Mouse (Mus musculus): ENCODE data around the gene Xrcc6.
A peak's percentile ranks its signal among the peaks of the same experiment; 100 is the strongest.

The Xrcc6 gene

DNA sequence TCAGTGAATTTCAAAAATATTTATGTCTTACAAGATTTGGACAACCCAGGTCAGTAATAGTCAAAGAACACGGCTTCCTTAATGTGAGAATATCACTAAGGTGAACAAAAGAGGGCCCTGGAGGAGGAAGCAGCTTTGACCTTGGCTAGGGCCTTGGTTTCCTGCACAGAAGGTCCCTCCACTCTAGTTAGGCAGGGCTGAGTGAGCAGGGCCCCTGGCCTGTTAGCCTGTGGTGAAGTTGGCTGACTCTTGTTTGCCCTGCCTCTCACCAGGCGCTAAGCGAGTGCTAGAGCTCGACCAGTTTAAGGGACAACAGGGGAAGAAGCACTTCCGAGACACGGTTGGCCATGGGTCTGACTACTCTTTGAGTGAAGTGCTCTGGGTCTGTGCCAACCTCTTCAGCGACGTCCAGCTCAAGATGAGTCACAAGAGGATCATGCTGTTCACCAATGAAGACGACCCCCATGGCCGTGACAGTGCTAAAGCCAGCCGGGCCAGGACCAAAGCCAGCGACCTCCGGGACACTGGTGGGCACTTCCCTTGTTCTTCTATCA is 35.0 kb downstream of the Xrcc6 start:
- no peak for DNase-seq (ENCODE audit: low read depth)

DNA sequence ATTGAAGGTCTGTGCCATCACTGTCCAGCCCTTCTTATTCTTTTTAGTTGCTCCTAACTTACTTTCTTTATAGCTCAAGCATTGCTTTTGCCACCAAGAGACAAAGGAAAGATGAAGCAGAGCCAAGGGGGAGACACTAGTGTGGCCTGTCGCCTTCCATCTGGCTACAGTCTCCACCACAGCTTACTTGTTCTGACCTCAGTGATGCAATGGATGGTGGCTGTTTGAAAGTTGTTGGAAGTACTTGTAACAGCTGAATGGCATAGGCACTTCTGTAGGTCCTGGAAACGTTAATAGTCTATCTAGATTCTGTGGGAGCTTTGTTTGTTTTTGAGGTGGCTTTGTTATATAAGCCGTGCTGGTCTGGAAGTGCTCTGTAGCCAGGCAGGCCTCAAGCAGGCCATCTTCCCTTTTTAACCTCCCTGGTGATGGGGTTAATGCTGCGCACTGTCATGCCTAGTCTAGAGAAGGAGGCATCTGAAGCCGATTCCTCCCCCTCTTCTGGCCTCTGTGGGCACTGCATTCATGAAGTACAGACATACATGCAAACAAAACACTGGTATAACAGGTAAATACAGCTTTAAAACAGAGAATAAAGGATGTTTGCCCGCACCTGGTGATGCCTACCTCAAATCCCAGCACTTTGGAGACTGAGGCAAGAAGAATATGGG is 36.5 kb downstream of the Xrcc6 start:
- DNase-seq (ENCODE audit: low read depth) = no peak

DNA sequence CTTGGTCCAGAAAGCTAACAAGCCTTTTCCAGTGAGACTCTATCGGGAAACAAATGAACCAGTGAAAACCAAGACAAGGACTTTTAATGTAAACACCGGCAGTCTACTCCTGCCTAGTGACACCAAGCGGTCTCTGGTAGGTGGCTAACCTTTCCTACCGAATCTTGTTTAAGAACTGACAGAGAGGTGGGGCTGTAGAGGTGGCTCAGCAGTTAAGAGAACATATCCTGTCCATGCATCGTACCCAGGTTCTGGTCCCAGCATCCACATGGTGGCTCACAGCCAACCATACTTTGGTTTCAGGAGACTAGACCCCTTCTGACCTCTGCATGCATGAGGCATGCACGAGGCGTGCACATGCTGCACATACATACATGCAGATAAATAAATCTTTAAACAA is 39.6 kb downstream of the Xrcc6 start:
- no peak for DNase-seq (ENCODE audit: low read depth)

DNA sequence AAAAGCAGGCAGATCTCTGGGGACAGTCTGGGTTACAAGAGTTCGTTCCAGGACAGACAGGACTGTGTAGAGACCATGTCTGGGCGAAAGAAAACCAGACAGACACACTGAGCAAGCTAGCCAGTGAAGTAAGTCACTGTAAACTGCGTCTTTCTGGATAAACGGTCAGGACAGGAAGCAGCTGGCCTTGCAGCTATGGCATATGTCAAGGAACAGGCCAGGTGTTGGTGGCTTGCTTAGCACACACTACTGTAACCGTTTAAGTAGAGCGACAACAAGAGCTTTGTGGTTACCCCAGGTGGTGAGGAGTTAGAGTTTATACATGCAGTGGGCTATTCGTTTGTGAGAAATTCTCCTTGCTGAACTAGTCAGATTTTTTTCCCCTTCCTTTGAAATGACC is 40.1 kb downstream of the Xrcc6 start:
- DNase-seq (ENCODE audit: low read depth) = no peak

DNA sequence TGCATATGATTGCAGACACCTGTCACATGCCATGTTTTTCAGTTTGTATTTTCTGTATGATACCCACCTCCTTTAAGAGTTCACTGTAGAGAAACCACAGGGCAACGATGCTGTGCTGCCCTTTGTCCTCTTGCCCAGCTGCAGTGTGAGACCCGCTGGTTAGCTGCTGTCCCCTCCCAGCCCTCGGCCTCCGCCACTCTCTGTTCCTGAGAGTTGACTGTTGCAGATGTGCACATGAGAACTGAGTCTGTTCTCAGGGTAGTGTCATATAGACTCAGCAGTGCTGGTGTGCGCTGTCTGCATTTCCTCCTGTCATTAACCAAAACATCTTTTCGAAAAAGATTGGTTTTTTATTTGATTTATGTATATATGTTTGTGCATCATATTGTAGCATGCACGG is 44.8 kb downstream of the Xrcc6 start:
- no peak for DNase-seq (ENCODE audit: low read depth)

DNA sequence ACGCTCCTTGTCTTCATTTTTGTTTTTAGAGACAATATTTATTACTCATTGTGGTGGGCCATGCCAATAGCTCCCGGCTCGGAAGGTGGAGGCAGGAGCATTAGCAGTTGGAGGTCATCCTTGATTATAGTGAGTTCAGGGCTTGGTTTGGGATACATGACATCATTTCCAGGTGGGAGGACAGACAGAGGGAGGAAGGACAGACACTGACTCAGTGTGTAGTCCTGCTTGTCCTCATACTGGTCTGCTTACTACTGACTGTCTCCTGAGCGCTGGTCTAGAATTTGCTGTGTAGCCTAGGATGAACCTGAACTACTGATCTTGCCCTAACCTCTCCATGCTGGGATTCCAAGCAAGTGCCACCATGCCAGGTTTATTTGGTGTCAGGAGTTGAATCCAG is 46.1 kb downstream of the Xrcc6 start, which contains the start of gene Desi1:
TSS of gene Desi1 (minus strand) at position 101 of the 400 bp plus-strand sequence.
- no peak for DNase-seq (ENCODE audit: low read depth)

DNA sequence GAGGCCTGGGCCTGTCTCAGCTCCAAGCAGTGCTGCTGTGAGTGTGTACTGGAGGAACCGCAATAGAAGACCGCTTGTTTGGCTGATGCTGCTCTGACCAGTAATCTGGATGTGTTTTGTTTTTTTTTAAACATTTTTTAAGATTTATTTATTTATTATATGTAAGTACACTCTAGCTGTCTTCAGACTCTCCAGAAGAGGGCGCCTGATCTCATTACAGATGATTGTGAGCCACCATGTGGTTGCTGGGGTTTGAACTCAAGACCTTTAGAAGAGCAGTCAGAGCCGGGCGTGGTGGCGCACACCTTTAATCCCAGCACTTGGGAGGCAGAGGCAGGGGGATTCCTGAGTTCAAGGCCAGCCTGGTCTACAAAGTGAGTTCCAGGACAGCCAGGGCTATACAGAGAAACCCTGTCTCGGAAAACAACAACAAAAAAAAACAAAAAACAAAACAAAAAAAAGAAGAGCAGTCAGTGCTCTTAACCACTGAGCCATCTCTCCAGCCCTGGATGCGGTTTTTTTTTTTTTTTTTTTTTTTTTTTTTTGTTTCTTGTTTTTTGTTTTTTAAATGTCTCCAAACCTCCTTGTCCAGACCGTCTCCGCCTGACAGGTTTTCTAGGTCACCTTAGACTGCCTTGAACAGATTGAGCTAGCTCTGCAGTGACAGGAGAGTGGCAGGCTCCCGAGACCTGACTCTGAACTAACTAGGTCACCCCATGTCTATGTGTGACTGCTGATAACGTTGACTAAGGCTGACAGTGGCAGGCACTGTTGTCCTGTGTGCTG is 48.5 kb downstream of the Xrcc6 start:
- DNase-seq (ENCODE audit: low read depth) = peak; percentile 69

DNA sequence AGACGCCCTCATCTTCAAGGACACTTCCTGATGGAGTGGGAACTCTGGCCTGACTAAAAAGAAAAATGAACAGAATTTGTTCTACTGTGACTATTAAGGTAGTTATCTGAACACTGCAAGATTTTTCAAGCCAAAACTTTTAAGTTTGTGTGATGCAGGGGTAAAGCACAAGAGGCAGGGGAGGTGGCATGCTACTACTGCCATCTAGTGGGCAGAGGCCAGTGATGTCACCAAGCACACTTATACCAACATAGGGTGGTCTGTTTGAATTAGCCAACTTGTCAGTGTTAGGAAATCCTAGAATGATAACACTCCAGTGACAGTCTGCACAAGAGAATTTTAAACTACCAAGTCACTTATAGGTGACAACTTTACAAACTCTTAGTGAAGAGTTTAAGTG is 53.0 kb downstream of the Xrcc6 start:
- DNase-seq (ENCODE audit: low read depth) = peak; percentile 80

DNA sequence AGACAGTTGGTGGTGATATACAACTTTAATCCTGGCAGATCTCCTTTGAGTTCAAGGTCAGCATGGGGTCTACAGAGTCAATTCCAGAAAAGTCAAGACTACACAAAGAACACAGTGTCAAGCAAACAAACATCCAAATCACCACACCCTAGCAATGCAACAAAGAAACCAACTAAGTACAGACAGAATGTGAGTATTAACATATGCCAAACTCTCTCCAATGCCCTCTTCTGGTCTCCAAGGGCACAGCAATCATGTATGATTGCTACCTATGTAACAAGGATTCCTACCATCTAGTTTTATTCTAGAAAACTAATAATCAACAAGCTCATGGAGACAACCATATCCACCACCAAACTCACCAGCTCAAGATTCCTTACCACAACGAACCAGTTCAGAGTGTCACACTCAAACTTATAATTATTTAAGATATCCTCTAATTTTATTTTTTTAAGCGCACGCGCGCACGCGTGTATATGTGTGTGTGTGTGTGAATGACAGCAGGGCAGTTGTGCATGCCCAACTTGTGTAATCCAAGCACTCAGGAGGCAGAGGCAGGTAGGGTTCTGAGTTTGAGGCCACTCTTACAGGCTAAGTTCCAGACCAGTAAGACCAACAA is 56.6 kb downstream of the Xrcc6 start:
- peak; percentile 64 for DNase-seq (ENCODE audit: low read depth)

DNA sequence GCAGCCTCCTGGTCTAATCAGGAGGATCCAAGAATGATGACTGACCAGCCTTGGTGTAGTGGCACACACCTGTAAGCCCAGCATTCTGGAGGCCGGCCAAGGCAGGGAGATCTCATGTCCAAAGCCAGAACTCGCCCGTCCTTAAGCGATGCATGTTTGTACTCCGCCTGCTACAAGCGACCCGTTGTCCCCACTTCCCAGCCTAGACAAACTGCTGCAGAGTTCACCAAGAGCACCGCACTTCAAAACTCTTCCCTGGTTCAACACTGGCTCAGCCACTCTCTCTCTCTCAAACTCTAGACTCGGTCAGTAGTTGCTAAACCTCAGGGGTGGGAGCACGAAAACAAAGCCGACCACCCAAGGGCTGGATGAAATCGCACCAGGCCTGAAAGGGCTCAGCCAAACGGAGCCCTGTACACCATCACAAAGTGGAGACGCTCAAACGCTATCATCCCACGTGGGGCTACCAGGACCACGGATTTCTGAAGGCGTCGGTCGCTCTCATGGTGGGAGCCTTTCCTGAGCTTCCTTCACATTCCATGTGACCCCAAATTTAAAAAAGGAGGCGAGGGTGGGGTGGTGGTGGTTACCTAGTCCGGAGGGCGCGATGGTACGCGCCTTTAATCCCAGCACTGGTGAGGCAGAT is 58.7 kb downstream of the Xrcc6 start:
- DNase-seq (ENCODE audit: low read depth) = peak; percentile 46

DNA sequence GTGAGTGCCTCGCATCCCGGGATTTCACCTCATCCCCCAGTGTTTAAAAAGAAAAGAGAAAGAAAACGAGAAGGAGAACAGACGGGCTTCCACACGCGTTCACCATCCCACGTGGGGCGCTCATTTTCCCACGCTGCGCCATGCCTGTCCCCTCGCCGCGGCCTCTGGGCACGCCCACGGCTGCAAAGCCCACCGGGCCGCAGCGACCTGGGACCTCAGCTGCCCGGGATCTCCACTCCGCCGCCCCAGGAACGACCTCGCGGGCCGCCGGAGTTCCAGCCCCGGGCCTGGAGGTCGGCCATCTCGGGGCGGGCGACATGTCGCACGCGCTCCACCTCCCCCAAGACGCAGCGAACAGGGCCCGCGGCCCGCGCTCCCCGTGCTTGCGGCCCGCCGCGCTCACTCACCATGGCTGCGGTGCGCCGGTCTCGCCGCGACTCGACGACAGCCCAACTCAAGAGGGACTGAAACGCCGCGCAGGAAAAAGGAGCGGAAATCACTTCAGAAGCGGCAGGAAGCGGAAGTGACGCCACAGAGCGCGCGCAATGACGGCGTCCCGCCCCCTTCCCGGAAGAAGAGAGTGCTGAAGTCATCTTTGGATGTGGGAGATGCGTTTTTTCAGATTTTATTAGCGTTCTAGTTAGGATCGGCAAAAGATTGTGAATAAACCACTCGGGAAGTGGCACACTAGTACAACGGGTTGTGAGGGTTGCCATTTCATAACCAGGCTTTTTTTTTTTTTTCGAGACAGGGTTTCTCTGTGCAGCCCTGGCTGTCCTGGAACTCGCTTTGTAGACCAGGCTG is 59.6 kb downstream of the Xrcc6 start, which contains the start of gene Snu13:
TSS of gene Snu13 (minus strand) at position 519 of the 804 bp plus-strand sequence.
- DNase-seq (ENCODE audit: low read depth) = peak; percentile 94

DNA sequence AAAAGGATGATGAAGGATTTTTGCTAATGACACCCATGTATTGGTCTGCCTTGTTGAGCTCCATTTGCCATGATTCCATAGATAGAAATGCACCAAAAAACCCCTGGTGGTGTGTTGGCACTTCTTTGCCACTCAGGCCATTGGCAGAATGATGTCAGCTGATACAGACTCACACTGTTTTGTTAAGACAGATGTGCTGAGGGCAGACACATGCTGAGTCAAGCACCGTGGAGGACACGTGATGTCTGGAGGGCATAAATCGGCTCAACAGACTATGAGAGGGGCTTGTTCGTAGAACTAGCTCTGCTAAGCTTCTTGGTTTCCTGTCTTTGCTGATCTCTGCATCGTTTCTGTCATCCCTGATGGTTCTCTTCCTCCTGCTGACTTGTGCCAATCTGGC is 64.9 kb downstream of the Xrcc6 start:
- no peak for DNase-seq (ENCODE audit: low read depth)

DNA sequence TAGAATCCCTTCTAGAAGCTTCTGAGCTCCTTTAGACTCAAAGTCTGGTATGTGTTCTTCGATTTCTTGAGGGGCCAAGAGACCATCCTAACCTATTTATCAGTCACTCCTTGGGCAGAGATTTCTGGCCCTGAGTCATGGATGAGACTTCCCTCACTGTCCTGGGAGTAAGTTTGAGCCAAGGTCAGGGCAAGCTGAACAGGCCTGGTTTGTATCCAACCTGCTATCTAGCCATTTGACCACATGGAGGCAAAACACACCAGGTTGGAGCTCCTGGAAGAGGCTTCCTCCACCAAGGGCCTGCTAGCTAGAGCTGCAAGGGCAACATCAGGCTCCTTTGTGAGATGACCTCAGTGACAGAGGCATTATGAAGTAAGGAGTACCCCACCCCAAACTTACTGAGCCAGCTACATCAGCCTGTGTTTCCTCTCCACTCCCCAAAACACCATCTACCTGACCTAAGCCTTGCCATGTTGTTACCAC is 71.1 kb downstream of the Xrcc6 start, which contains the start of gene 4930407I10Rik:
TSS of gene 4930407I10Rik (plus strand) at position 433 of the 483 bp plus-strand sequence.
- DNase-seq (ENCODE audit: low read depth) = no peak

DNA sequence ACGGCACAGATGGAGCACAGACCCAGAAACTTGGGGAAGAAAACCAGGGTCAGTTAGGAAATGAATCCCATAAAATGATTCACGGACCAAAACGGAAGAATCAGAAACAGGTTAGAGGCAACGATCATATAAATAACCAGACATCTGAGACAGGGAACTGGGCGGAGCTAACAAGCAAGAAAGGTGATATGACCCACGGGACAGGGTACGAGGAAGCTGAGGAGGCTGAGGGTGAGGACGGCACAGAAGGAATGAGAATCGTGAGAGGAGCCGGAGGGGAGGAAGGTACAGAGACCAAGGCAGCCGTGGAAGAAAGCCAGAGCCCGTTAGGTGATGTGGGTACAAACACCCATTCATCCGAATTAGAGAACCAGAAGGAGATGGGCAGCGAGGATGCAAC is 76.3 kb downstream of the Xrcc6 start:
- DNase-seq (ENCODE audit: low read depth) = no peak

DNA sequence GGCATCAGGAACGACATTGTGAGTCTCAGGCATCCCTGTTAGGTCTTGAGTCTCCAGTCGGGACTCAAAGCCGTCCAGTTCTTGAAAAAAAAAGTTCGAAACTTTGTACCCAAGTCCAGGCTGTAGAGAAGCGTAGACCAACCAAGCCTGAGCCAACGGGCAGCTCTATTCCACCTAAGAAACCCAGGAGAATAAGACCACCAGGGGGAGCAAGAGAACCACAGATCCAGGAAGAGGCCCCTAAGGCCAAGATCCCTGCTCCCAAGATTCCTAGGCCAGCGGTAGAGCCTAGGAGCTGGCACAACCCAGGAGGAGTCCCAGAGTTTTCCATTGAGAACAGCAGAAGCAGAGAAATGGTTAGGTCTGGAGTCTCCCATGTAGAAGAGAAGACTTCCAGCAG is 77.9 kb downstream of the Xrcc6 start:
- DNase-seq (ENCODE audit: low read depth) = peak; percentile 78

DNA sequence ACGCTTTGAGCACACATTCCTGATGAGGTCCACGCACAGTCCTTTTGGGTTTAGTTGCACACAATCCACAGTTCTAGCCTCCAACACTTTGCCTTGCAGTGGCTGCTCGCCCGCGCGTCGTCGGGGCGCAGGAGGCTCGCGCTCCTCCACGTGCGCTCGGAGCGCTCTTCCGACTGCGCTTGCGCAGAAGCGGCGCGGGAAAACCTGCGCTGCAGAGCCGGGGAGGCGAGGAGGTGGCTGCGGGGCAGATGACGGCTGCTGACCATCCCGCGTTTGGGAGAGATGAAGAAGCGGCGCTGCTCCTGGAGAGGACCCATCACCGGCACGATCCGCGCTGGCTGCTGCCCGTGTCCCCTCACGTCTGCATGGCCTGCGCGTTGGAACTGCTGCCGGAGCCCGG is 82.3 kb downstream of the Xrcc6 start, which contains the start of gene Mei1:
TSS of gene Mei1 (plus strand) at position 99 of the 400 bp plus-strand sequence.
- DNase-seq (ENCODE audit: low read depth) = no peak

DNA sequence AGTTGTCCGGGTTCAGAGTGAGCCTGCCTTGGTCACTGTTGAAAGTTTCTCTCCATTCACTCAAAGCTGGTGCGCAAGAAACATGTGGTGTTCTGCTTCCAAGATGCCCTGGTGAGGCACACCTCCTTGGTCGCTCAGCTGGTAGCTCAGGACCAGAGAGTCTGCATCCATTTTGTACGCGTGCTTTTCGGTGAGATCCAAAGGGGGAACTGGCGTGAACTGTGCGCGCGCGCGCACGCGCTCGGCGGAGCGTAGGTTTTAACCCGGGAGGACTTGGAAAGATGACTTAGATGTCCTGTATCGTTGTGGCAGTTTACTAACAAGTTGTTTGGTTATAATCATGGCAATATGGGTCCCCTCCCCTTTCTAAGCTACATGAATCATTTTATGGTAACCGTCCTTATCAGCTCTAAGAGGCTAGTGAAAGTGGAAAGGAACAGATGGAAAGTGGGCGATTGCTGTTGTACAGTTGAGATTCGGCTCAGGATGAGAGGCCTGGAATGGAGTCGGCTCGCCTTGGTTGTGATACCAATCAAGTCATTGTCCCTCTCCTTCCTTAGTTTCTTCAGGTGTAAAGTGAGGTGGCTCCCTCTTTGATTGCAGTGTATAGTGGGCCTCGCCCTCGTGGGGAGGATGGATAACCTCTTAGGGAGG is 84.3 kb downstream of the Xrcc6 start:
- DNase-seq (ENCODE audit: low read depth) = no peak

DNA sequence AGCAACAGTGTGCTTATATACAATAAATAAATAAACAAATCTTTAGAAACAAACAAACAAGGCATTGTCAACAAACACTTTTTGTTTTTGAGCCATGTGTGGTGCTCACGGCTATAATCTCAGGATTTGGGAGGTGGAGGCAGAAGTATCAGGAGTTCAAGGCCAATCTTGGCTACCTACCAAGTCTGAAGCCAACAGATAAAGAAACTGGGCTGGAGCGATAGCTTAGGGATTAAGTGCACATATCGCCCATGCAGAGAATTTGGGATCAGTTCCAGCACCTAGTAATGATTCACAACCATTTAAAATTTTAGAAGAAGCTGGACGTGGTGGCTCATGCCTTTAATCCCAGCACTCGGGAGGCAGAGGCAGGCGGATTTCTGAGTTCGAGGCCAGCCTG is 85.9 kb downstream of the Xrcc6 start:
- DNase-seq (ENCODE audit: low read depth) = no peak

DNA sequence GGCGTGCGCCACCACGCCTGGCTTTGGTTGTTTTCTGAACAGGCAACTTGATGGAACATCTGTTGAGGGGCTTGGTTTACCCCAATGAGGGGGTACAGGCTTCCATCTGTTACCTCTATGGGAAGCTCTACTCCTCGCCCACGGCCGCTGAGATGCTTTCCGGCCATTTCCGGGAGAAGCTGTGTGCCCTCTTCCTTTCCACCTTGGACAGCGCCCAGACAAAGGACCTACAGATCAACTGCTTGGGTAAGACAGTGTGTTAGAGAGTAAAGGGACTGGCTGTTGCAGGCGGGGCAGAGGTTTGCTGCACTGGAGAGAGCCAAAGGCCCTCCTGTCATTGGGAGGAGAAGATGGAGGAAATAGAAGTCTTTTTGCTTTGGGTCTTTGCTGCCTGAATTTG is 92.2 kb downstream of the Xrcc6 start:
- DNase-seq (ENCODE audit: low read depth) = no peak

DNA sequence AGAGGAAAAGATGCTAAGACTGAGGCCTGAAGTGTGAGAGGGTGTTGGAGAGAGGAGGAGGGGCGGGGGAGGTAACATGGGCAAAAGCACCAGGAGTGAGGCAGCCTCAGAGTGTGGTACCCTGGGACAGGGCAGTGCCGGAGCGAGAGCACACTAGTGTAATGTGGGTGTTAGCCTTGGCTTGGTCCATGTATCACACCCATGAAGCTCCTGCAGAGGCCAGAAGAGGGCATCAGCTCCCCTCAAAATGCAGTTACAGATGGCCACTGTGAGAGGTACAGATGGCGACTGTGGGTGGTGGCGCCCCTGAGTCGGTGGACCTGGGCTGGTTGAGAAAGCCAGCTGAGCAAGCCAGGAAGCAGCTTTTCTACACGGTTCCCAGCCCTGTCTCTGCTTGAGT is 93.5 kb downstream of the Xrcc6 start:
- peak; percentile 55 for DNase-seq (ENCODE audit: low read depth)

DNA sequence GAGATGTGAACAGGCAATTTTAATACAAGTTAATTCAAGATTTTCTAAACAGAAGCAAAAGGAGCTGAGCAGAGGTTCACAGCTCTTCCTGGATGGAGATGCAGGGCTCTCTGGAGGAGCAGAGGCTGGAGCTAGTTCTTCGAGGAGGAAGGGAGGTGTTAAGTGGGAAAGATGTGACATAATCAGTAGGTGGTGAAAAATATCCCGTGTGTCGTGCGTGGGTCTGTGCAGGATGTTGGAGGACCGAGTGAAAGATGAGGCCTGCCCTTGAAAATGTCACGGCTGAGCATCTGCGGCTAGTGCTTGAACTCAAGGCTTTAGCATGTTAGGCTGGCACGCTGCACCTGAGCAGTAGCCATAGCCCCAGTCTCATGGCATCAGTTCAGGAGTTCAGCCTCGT is 98.0 kb downstream of the Xrcc6 start:
- no peak for DNase-seq (ENCODE audit: low read depth)
